Mouse (Mus musculus): ENCODE measurements at regions not wholly inside any gene's neighbourhood (a gene's known extent, or its start where the extent isn't known, plus 50 kb on each side); places are given as distances from the start of the nearest gene placed in this dataset.

DNA sequence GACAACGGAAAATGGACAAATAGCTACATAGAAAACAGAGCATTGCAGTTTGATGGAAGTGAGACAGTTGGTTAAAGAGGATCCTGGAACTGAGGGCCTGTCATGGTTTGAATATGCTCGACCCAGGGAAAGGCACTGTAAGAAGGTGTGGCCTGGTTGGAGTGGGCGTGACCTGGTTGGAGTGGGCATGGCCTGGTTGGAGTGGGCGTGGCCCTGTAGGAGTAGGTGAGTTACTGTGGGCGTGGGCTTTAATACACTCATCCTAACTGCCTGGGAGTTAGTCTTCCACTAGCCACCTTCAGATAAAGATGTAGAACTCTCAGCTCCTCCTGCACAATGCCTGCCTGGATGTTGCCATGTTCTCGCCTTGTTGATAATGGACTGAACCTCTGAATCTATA is 126.8 kb upstream of the Tbx3 start:
- no peak for TF ChIP-seq CTCF (conservative IDR thresholded peaks at IDR 0.05; ENCODE audit: low read length)
- no peak for TF ChIP-seq NANOG (IDR thresholded peaks at IDR 0.05; ENCODE audit: borderline replicate concordance, low read length)
